Mouse (Mus musculus): Measurements from ENCODE around the gene Vgll2. TPM values are rescaled to one million over a fixed set of nuclear protein-coding genes. Genes with fewer than 3 reads are reported as not detected.

The Vgll2 gene
- polyA plus RNA-seq (2015; fragmentation: Nextera tagmentation; extraction: Ambion mirVana), result 0.63 and 0.75 TPM in 2 replicates

GRCm38 (mm10) chr10:52022413-52023212 is at the start of gene Vgll2:
Gene Vgll2 (plus strand): TSS chr10:52022502.
- peaks cover 15% of the 10 kb centered on the region for H3K4me1 ChIP-seq (replicated peaks; ENCODE audit: control insufficient read depth, insufficient read depth, low read length)

GRCm38 (mm10) chr10:51975137-51975536 is 47.2 kb upstream of the Vgll2 start:
- no peaks in the 10 kb centered on the region for H3K9me3 ChIP-seq (ENCODE audit: control insufficient read depth, low read length)
- H3K4me1 ChIP-seq (replicated peaks; ENCODE audit: control insufficient read depth, insufficient read depth, low read length), result no peaks in the 10 kb centered on the region
- H3K27ac ChIP-seq (ENCODE audit: low read length), result no peak overlapping the region
- no peak overlapping the region for H3K4me2 ChIP-seq (ENCODE audit: low read depth, low read length)
- no peak overlapping the region for H3K9ac ChIP-seq (ENCODE audit: low read length)
- no peaks in the 10 kb centered on the region for H3K27me3 ChIP-seq (ENCODE audit: control insufficient read depth, insufficient read depth, low read depth, low read length)
- no peaks in the 10 kb centered on the region for H3K36me3 ChIP-seq (ENCODE audit: control insufficient read depth, insufficient read depth, low read length)
- ATAC-seq (ENCODE audit: low read depth), result no peak
- 61% methylated on average over 4 of the region's 4 CpGs for WGBS
- H3K4me3 ChIP-seq (ENCODE audit: low read length), result no peak overlapping the region

More at GRCm38 (mm10) chr10:52022413-52023212, at the start of gene Vgll2:
- H3K4me3 ChIP-seq (ENCODE audit: low read length), result peak within 1 kb of the TSS; percentile 51
- peaks cover 78% of the 10 kb centered on the region for H3K27me3 ChIP-seq (ENCODE audit: control insufficient read depth, insufficient read depth, low read depth, low read length)
- no peaks in the 10 kb centered on the region for H3K9me3 ChIP-seq (ENCODE audit: control insufficient read depth, low read length)
- under 1% methylated on average over 56 of the region's 60 CpGs for WGBS
- H3K27ac ChIP-seq (ENCODE audit: low read length), result no peak within 1 kb of the TSS
- peak within 1 kb of the TSS; percentile 81 for H3K4me2 ChIP-seq (ENCODE audit: low read depth, low read length)
- 0 out of 2 replicates have a peak within 1 kb of the TSS, but pooled peaks have one; percentile 6 for H3K9ac ChIP-seq (ENCODE audit: low read length)
- peak; percentile 81 for ATAC-seq (ENCODE audit: low read depth)
- H3K36me3 ChIP-seq (ENCODE audit: control insufficient read depth, insufficient read depth, low read length), result no peaks in the 10 kb centered on the region

DNA sequence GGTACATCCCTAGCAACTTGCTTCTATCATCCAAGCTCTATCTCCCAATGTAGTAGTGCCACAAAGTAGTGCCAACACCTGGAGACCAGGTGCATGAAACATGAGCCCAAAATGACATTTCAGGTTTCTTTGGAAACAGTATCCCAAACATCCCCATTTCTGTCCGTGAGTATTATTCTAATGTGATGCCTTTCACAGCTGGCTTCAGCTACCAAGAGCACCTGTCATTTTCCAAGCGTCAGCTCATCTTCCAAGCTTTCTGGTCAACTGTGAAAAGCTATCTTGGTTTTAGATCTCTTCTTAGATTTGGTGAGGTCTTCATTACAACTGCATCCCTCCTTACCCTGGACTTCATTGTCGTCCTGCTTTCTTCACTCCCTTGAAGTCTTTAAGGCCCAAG is 46.7 kb upstream of the Vgll2 start:
- Histone ChIP-seq H3K27me3 (ENCODE audit: control insufficient read depth, insufficient read depth, low read depth, low read length) (no peaks in the 10 kb centered on the region), H3K4me3 (ENCODE audit: low read length) (no peak overlapping the region), H3K36me3 (ENCODE audit: control insufficient read depth, insufficient read depth, low read length) (no peaks in the 10 kb centered on the region), H3K4me2 (ENCODE audit: low read depth, low read length) (no peak overlapping the region), H3K9me3 (ENCODE audit: control insufficient read depth, low read length) (no peaks in the 10 kb centered on the region), H3K27ac (ENCODE audit: low read length) (no peak overlapping the region), H3K4me1 (replicated peaks; ENCODE audit: control insufficient read depth, insufficient read depth, low read length) (no peaks in the 10 kb centered on the region), H3K9ac (ENCODE audit: low read length) (no peak overlapping the region)
- 72% methylated on average over 3 of the region's 3 CpGs for WGBS
- no peak for ATAC-seq (ENCODE audit: low read depth)

DNA sequence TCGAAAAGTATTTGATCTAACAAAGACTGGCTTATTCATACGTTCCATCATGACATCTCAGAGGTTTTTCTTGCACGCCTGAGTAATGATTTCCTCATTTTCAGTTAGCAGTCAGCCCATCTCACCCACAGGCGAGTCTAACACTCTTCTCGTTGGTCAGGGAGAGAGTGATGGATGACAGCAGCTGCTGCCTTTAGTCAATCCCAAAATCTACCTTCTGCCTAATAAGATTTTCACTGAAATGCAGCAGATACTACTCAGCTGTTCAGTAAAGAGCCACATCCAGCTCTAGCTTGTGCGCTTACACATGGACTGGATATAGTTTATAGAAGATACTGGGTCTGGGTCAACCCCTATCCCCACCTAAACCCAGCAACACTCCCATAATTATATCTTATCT is 40.7 kb upstream of the Vgll2 start:
- H3K9me3 ChIP-seq (ENCODE audit: control insufficient read depth, low read length), result no peaks in the 10 kb centered on the region
- no peaks in the 10 kb centered on the region for H3K27me3 ChIP-seq (ENCODE audit: control insufficient read depth, insufficient read depth, low read depth, low read length)
- no peak overlapping the region for H3K4me3 ChIP-seq (ENCODE audit: low read length)
- no peak overlapping the region for H3K9ac ChIP-seq (ENCODE audit: low read length)
- ATAC-seq (ENCODE audit: low read depth), result no peak
- no peaks in the 10 kb centered on the region for H3K36me3 ChIP-seq (ENCODE audit: control insufficient read depth, insufficient read depth, low read length)
- H3K4me2 ChIP-seq (ENCODE audit: low read depth, low read length), result no peak overlapping the region
- no peaks in the 10 kb centered on the region for H3K4me1 ChIP-seq (replicated peaks; ENCODE audit: control insufficient read depth, insufficient read depth, low read length)
- WGBS, result 52% methylated on average over 6 of the region's 6 CpGs
- no peak overlapping the region for H3K27ac ChIP-seq (ENCODE audit: low read length)

- Histone ChIP-seq H3K4me3 (ENCODE audit: low read length) (no peak overlapping the region), H3K36me3 (ENCODE audit: control insufficient read depth, insufficient read depth, low read length) (no peaks in the 10 kb centered on the region), H3K9ac (ENCODE audit: low read length) (no peak overlapping the region), H3K27me3 (ENCODE audit: control insufficient read depth, insufficient read depth, low read depth, low read length) (no peaks in the 10 kb centered on the region), H3K4me1 (replicated peaks; ENCODE audit: control insufficient read depth, insufficient read depth, low read length) (no peaks in the 10 kb centered on the region), H3K27ac (ENCODE audit: low read length) (no peak overlapping the region), H3K9me3 (ENCODE audit: control insufficient read depth, low read length) (no peaks in the 10 kb centered on the region), H3K4me2 (ENCODE audit: low read depth, low read length) (no peak overlapping the region)
- WGBS, result 68% methylated on average over 6 of the region's 6 CpGs
- ATAC-seq (ENCODE audit: low read depth), result no peak
Observed at GRCm38 (mm10) chr10:51982395-51982794, 39.9 kb upstream of the Vgll2 start.

- Histone ChIP-seq H3K27me3 (ENCODE audit: control insufficient read depth, insufficient read depth, low read depth, low read length) (peaks cover 41% of the 10 kb centered on the region), H3K9ac (ENCODE audit: low read length) (no peak overlapping the region), H3K9me3 (ENCODE audit: control insufficient read depth, low read length) (no peaks in the 10 kb centered on the region), H3K4me3 (ENCODE audit: low read length) (no peak overlapping the region), H3K4me1 (replicated peaks; ENCODE audit: control insufficient read depth, insufficient read depth, low read length) (peaks cover 10% of the 10 kb centered on the region; the same call in 1 of the 2 replicates), H3K27ac (ENCODE audit: low read length) (no peak overlapping the region), H3K36me3 (ENCODE audit: control insufficient read depth, insufficient read depth, low read length) (no peaks in the 10 kb centered on the region), H3K4me2 (ENCODE audit: low read depth, low read length) (no peak overlapping the region)
- 68% methylated on average over 1 of the region's 1 CpGs for WGBS
- ATAC-seq (ENCODE audit: low read depth), result no peak
Observed at GRCm38 (mm10) chr10:52018471-52018870, 3.8 kb upstream of the Vgll2 start.

DNA sequence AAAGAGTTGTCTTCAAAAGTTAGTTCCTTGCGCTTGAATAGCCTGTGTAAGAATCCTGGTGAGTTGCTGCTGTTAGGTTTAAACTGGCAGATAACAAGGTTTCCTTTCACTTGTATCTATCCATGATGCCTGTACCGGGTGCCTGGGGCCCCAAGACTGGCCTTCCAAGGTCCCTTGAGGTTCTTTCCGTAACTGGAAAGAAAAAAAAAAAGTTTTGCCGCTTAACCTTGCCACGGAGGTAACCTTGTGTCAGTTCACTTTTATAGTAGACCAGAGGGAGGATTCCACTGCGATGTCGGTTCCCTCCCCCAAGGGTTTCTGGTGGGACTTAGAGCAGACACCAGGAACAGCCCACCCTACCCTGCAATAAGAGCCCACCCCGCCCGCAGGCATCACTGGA is 1.1 kb upstream of the Vgll2 start:
- Histone ChIP-seq H3K4me2 (ENCODE audit: low read depth, low read length) (no peak overlapping the region), H3K9me3 (ENCODE audit: control insufficient read depth, low read length) (no peaks in the 10 kb centered on the region), H3K4me3 (ENCODE audit: low read length) (no peak overlapping the region), H3K27ac (ENCODE audit: low read length) (no peak overlapping the region), H3K9ac (ENCODE audit: low read length) (no peak overlapping the region), H3K4me1 (replicated peaks; ENCODE audit: control insufficient read depth, insufficient read depth, low read length) (peaks cover 10% of the 10 kb centered on the region; the same call in 1 of the 2 replicates), H3K36me3 (ENCODE audit: control insufficient read depth, insufficient read depth, low read length) (no peaks in the 10 kb centered on the region), H3K27me3 (ENCODE audit: control insufficient read depth, insufficient read depth, low read depth, low read length) (peaks cover 66% of the 10 kb centered on the region)
- ATAC-seq (ENCODE audit: low read depth), result no peak
- 2% methylated on average over 9 of the region's 9 CpGs for WGBS

- no peak overlapping the region for H3K9ac ChIP-seq (ENCODE audit: low read length)
- no peaks in the 10 kb centered on the region for H3K36me3 ChIP-seq (ENCODE audit: control insufficient read depth, insufficient read depth, low read length)
- no peak overlapping the region for H3K27ac ChIP-seq (ENCODE audit: low read length)
- H3K4me3 ChIP-seq (ENCODE audit: low read length), result peak overlapping the region; percentile 51
- 1% methylated on average over 14 of the region's 15 CpGs for WGBS
- peaks cover 10% of the 10 kb centered on the region; the same call in 1 of the 2 replicates for H3K4me1 ChIP-seq (replicated peaks; ENCODE audit: control insufficient read depth, insufficient read depth, low read length)
- H3K4me2 ChIP-seq (ENCODE audit: low read depth, low read length), result peak overlapping the region; percentile 81
- ATAC-seq (ENCODE audit: low read depth), result peak; percentile 28; the same call in 1 of the 2 replicates
- peaks cover 71% of the 10 kb centered on the region for H3K27me3 ChIP-seq (ENCODE audit: control insufficient read depth, insufficient read depth, low read depth, low read length)
- no peaks in the 10 kb centered on the region for H3K9me3 ChIP-seq (ENCODE audit: control insufficient read depth, low read length)
Observed at GRCm38 (mm10) chr10:52021736-52022394, 437 bp upstream of the Vgll2 start.

Data from lung, embryonic 16.5 days (tissue).